Comparison of ENCODE assay signal across 9 mouse cellular contexts in the genomic region with DNA sequence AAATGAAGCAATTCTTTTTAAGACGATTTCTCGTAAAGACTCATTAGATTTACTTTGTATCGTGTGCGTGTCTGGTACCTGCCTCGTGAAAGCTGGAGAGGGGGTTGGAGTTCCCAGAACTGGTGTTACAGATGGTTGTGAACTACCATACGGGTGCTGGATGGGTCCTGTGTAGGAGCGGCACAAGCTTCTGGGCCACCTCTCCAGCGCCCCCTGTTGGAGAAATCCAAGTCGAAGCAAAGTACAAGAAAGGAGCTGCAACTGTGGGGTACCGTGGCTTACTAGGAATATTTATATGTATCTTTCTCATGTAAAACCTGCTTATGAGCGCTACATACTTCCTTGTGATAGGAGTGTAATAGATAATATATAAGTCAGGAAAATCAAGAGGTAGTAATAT.
DNase-seq lines count a peak whose midpoint lies in the region; ATAC-seq and TF ChIP-seq lines count a peak whose summit lies in the region.
"Had no signal": no experiment of that assay in that cellular context is flagged by ENCODE, and none has a peak within 500 bp of the region (broad histone marks: within the 10 kb centered on the region; RNA-seq: fewer than 3 reads in every experiment).

No protein-coding gene starts in this region.

- no peak overlapping the region for H3K9ac ChIP-seq in forebrain, postnatal 0 days
- H3K9ac ChIP-seq in forebrain, embryonic 12.5 days, result no peak overlapping the region
- no peak overlapping the region for H3K9ac ChIP-seq in stomach, postnatal 0 days (ENCODE audit: low read length)
- H3K9ac ChIP-seq: stomach, embryonic 15.5 days had no signal

- no peaks in the 10 kb centered on the region for H3K9me3 ChIP-seq in forebrain, postnatal 0 days (ENCODE audit: low read length)
- H3K9me3 ChIP-seq in forebrain, embryonic 12.5 days, result no peaks in the 10 kb centered on the region
- H3K9me3 ChIP-seq in stomach, postnatal 0 days (ENCODE audit: control insufficient read depth, low read length), result no peaks in the 10 kb centered on the region
- H3K9me3 ChIP-seq: stomach, embryonic 15.5 days had no signal

- no peak overlapping the region for H3K4me3 ChIP-seq in forebrain, postnatal 0 days (ENCODE audit: low read depth, low read length)
- no peak overlapping the region for H3K4me3 ChIP-seq in forebrain, embryonic 12.5 days (replicated peaks)
- H3K4me3 ChIP-seq in stomach, postnatal 0 days (ENCODE audit: low read depth, low read length), result no peak overlapping the region
- H3K4me3 ChIP-seq: stomach, embryonic 15.5 days had no signal

- TF ChIP-seq CTCF in forebrain, postnatal 0 days (IDR thresholded peaks at IDR 0.05; ENCODE audit: low read depth), result 0 out of 2 replicates have a peak, but pooled peaks have one; percentile 9
- peak; percentile 44 for TF ChIP-seq CTCF in stomach, postnatal 0 days (IDR thresholded peaks at IDR 0.05; ENCODE audit: low read depth)

- H3K36me3 ChIP-seq in forebrain, postnatal 0 days (ENCODE audit: insufficient read depth), result no peaks in the 10 kb centered on the region
- no peaks in the 10 kb centered on the region for H3K36me3 ChIP-seq in forebrain, embryonic 12.5 days (replicated peaks)
- H3K36me3 ChIP-seq in stomach, postnatal 0 days (ENCODE audit: control insufficient read depth, insufficient read depth, low read length), result no peaks in the 10 kb centered on the region
- H3K36me3 ChIP-seq: stomach, embryonic 15.5 days had no signal

- WGBS in forebrain, postnatal 0 days, result 77% methylated on average over 11 of the region's 11 CpGs
- 82% methylated on average over 11 of the region's 11 CpGs for WGBS in forebrain, embryonic 12.5 days
- 82% methylated on average over 11 of the region's 11 CpGs for WGBS in stomach, postnatal 0 days

- no peak overlapping the region for H3K4me2 ChIP-seq in forebrain, postnatal 0 days (ENCODE audit: low read depth)
- no peak overlapping the region for H3K4me2 ChIP-seq in forebrain, embryonic 12.5 days
- no peak overlapping the region for H3K4me2 ChIP-seq in stomach, postnatal 0 days (replicated peaks; ENCODE audit: low read depth)
- H3K4me2 ChIP-seq: stomach, embryonic 15.5 days had no signal

- TF ChIP-seq EP300 in stomach, postnatal 0 days (optimal IDR thresholded peaks at IDR 0.05), result no peak

- DNase-seq in forebrain, postnatal 0 days, result no peak
- DNase-seq in spleen, adult 12 weeks (ENCODE audit: low spot score), result peak; percentile 3
- no peak for DNase-seq in spleen, postnatal 14 days (ENCODE audit: low spot score in 2 of 2)
- DNase-seq in stomach, postnatal 0 days (ENCODE audit: low spot score), result no peak
- no peak for DNase-seq in urinary bladder, adult 18-20 months (ENCODE audit: low spot score in 2 of 2)
- DNase-seq in urinary bladder, postnatal 4 days (ENCODE audit: low spot score in 2 of 2), result no peak

- ATAC-seq in forebrain, postnatal 0 days, result no peak
- no peak for ATAC-seq in forebrain, embryonic 12.5 days (ENCODE audit: low FRiP score)
- ATAC-seq in granulocyte monocyte progenitor cell, adult 5-6 weeks (replicated peaks; ENCODE audit: poor library complexity, severe bottlenecking), result 0 out of 2 replicates have a peak, but pooled peaks have one; percentile 27
- no peak for ATAC-seq in stomach, postnatal 0 days (ENCODE audit: low FRiP score, low TSS enrichment)

- H3K4me1 ChIP-seq in forebrain, postnatal 0 days (ENCODE audit: insufficient read depth), result no peaks in the 10 kb centered on the region
- H3K4me1 ChIP-seq in forebrain, embryonic 12.5 days, result no peaks in the 10 kb centered on the region
- no peaks in the 10 kb centered on the region for H3K4me1 ChIP-seq in stomach, postnatal 0 days (replicated peaks; ENCODE audit: control insufficient read depth, insufficient read depth)
- H3K4me1 ChIP-seq: stomach, embryonic 15.5 days had no signal

- H3K27me3 ChIP-seq in forebrain, postnatal 0 days (ENCODE audit: insufficient read depth, low read length), result no peaks in the 10 kb centered on the region
- H3K27me3 ChIP-seq in forebrain, embryonic 12.5 days, result no peaks in the 10 kb centered on the region
- no peaks in the 10 kb centered on the region for H3K27me3 ChIP-seq in stomach, postnatal 0 days (ENCODE audit: control insufficient read depth, insufficient read depth, low read length)
- H3K27me3 ChIP-seq: stomach, embryonic 15.5 days had no signal

- H3K27ac ChIP-seq in forebrain, postnatal 0 days (ENCODE audit: low read depth, low read length), result no peak overlapping the region
- H3K27ac ChIP-seq in forebrain, embryonic 12.5 days, result no peak overlapping the region
- no peak overlapping the region for H3K27ac ChIP-seq in stomach, postnatal 0 days (replicated peaks)
- H3K27ac ChIP-seq: stomach, embryonic 15.5 days had no signal
